Mouse (Mus musculus): ENCODE data around the gene Cflar.
"Not testable (repeated sequence)": the region's sequence is repeated elsewhere in the genome, so short reads cannot be mapped to it uniquely, and the experiment has no call there.

Gene Cflar

DNA sequence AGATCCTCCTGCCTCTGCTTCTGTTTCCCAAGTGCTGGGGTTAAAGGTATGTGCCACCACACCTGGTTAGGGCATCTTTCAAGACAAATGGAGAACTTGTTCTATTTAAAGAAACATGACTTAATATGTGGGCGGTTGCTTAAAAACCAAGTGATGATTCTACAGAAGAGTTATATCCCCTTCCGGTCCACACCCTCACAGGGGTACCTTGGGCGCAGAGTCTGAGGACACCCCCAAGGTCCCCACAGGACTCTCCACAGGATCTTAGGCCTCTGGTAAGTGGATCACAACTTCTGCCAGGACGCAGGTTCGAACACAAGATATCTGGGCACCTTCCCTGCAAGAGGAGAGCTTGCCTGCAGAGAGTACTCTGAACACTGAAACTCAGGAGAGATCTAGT, 64.1 kb downstream of the Cflar start:
- DNase-seq (ENCODE audit: low spot score): no peak

- DNase-seq (ENCODE audit: low spot score): no peak
These were observed 66.3 kb downstream of the Cflar start for GRCm38 (mm10) chr1:58777583-58777982.

DNA sequence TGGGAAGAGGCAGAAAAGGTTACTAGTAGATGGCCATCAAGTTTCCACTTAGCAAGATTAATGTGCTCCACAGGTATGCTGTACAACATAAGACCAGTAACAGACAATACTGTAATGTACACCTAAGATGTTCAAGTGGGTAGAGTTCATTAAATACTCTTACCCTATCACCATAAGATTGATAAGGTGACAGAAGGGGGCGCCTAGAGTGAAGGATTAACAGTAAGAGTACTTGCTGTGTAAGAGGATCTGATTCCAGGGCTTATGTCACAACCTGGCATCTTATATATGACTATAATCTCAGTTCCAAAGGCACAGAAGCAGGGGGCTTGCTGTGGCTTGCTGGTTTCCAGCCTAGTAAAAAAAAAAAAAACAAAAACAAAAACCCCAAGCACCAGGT, 66.9 kb downstream of the Cflar start:
- no peak for DNase-seq (ENCODE audit: low spot score)

DNA sequence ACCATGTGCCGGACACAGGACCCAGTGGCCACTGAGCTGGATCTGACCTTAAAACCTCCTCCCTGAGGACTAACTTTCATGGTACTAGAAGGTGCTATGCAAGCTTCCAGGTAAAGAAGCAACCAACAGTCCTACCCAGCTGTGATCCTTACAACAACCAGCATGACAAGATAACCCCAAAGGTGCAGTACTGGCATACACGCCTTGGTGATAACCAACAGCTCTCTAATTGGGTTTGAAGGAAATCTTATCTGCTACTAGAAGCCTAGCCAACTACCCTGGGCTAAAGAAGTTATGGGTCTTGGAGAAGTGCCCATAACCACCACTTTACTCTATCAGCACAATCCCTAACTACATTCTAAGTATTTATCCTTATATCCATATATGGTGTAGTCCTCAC, 75.0 kb downstream of the Cflar start:
- DNase-seq (ENCODE audit: low spot score): no peak

DNA sequence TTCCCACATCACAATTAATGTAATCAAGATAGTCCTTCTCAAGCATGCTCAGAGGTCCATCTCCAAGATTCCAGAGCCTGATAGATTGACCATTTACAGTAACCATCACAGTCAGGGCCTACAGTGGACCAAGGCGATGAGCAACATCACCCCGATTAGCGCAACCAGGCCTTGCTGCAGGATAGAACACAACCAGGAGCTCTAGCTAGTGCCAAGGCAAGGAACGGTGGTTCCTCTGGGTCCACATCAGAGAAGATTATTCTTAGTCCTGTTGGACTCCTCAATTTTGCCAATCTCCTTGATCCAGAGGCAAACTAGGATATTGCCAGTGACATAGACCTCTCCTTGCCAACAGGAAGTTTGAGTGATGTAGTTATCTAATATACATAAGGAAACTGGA, 77.1 kb downstream of the Cflar start:
- DNase-seq (ENCODE audit: low spot score): no peak

DNA sequence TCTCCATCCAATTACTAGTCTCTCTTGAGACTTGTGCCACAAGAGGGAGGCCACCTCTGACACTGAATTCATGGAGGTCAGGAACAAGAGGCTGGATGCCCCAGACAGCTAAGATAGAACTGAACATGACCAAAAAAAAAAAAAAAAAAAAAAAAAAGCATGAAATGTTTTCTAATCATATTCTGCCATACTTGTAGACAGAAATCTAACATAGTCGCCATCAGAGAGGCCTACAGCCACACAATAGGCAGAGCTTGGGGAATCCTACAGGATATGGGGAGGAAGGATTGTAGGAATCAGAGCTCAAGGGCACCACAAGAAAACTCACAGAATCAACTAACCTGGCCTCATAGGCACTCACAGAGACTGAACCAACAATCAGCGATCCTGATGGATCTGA, 83.4 kb downstream of the Cflar start:
- no peak for DNase-seq (ENCODE audit: low spot score)

GRCm38 (mm10) chr1:58795291-58796058, 84.2 kb downstream of the Cflar start, which contains the start of gene Casp8:
Gene Casp8, plus strand, starts transcription at chr1:58795374.
- peak; percentile 72 for DNase-seq (ENCODE audit: low spot score)

- DNase-seq (ENCODE audit: low spot score): no peak
These were observed 84.7 kb downstream of the Cflar start for GRCm38 (mm10) chr1:58796059-58796363.

DNA sequence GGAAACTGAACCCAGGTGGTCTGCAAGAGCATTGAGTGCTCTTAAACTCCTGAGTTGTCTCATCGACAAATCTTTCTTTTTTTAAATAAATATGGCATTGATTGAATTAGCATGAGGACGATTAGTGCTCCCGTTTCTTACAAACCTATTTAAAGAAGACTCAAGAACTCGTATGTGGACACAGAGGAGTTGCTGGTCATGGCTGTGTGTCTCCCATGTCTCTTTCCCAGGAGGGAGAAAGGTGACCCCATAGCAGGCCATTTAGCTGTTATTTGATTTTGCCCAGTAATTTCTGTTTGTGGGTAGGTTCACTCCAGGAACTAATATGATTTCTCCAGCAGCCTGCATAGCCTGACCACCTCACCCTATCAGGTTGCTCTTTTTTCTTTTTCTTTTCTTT, 85.5 kb downstream of the Cflar start:
- no peak for DNase-seq (ENCODE audit: low spot score)

- no peak for DNase-seq (ENCODE audit: low spot score)
These were observed 86.1 kb downstream of the Cflar start for GRCm38 (mm10) chr1:58797370-58797769.

DNA sequence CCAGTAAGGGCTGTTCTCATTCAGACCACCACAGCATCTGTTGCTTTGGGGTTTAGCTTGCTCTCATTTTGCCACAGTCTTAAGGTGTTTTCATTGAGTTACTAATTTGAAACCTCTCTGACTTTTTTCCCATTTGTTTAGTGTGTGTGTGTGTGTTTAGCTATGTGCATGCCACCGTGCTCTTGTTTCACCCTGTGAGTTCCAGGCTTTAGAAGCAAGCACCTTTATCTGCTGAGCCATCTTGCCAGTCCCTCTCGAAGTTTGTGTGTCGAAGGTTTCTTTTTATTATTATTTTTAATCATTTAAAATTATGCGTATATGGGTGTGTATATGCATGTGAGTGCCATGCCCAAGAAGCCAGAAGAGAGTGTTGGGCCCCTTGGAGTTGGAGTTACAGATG, 87.6 kb downstream of the Cflar start:
- no peak for DNase-seq (ENCODE audit: low spot score)

DNA sequence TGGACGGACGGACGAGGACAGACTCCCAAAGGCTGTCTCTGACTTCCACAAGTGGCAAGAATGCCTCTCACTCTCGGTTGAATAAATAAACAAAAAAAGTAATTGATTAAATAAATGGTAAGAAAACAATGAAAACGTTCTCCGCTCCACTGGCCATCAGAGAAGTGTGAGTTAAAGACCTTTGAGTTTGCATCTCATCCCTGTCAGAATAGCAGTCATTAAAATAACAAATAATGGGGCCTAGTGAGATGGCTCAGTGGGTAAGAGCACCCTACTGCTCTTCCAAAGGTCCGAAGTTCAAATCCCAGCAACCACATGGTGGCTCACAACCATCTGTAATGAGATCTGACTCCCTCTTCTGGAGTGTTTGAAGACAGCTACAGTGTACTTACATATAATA, 89.3 kb downstream of the Cflar start:
- not testable (repeated sequence) for DNase-seq (ENCODE audit: low spot score)

DNA sequence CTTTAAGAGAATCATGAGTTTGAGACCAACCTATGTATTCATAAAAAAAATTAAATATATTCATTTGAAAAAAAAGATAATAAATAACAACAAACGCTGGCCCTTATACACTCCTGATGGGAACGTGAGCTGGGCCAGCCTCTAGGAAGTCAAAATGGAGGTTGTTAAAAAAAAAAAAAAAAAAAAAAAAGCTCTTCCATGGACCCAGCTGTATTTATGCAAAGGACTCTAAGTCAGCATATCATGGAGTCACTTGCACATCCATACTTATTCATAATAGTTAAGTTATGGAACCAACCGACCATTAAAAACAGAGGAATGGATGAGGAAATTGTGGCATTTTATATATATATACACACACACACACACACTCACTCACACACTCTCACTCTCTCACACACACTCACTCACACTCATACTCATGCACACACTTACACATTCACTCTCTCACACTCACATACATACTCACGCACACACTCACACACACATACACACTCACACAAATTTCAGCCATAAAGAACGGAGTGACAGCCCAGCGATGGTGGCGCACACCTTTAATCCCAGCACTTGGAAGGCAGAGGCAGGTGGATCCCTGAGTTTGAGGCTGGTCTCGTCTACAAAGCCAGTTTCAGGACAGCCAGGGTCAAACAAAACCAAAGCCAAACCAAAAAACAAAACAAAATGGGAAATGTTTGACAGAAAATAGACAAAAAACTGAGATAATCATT, 90.4 kb downstream of the Cflar start:
- DNase-seq (ENCODE audit: low spot score): no peak

DNA sequence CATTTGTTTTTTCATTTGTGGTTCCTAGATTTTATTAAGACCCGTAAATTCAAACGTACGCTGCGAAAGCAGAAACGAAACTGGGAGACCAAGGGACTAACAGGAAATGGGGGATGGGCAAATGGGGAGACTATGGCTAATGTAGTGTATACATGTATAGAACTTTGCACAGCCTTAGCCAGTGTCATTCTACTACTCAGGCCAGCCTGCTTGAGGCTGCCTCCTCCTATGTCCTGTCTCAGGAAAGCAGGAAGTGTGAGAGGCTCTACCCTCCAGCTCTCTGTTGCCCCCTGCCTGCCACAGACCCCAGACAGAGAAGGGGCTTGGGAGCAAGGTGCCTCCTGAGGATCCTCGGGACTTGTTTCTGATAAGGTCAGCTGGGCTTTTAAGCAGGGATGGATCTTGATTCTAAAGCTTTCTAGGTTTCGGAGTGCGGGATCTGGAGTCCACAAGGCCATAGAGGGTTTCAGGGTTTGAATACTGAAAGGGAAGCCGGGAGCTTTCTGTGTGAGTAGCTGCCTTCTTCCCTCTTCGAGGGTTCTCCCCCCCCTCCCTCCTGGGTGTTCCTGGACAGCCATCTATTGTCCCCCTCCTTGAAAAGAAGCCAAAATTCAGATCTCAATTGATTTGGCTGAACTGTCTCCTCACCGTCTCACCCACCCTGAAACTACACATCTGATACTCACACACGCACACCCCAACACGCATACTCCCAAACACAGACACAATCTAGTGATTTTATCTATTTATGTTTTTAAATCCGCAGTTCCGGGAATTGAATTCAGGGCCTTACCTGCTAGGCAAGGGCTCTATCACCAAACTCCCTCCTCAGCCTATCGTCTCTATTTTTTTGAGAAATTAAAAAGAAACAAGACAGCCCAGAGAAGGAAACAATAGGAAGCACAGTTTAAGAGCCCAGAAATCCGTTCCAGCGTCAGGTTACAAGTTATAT, 91.3 kb downstream of the Cflar start:
- DNase-seq (ENCODE audit: low spot score): peak; percentile 5

GRCm38 (mm10) chr1:58803531-58803930, 92.2 kb downstream of the Cflar start:
- DNase-seq (ENCODE audit: low spot score): no peak

- DNase-seq (ENCODE audit: low spot score): no peak
These were observed 95.3 kb downstream of the Cflar start for GRCm38 (mm10) chr1:58806651-58807050.

Data from embryo, embryonic 10.5 days (tissue).